Mouse (Mus musculus) lung, adult 18-20 months (tissue): Measurements from ENCODE around the gene Iqcc.

Experiments
- DNase-seq, 2 experiments: peaks; one replicate each; pipeline ENCODE4 v3.0.0; 2022; ENCODE audit warnings: mixed read lengths in 2 of 2

The Iqcc gene

GRCm38 (mm10) chr4:129621283-129621841, 2.5 kb upstream of the Iqcc start:
- peak; percentile 61 to 69 for DNase-seq

DNA sequence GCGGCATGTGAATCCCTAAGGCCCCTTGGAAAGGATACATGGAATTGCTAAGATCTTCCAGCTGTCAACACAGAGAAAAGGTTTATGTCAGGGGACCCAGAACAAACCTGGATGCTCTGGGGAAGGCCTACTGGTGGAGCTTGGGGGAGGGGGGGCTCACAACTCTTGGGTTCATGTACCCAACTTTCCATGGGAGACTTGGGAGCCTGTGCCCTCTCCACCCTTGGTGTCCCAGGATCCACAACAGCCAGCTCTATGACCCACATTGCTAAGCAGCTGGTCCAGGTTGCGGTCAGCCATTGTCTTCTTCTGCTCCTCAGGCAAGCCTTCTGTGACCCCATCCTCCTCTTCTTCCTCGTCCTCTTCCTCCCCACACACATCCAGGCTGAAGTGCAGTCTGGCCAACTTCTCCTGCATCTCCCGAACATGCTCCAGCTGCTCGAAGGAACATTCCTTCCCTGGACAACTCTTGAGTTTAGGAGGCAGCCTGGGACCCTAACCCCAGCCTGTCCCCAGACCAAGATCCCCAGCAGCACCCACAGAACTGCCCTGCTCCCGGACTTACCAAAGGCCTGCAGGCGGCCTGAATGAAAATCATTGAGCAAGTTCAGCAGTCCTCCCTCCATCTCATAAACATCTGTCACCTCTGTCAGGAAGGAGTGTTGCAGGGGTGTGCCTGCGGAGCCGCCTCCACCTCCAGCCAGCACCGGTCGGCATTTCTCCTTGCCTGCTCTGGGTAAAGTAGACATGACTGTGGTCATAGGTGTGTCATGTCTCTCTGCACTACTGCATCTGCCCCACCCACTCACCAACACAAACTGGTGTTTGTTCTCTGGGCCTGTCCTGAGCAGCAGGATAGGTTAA, 1.8 kb upstream of the Iqcc start:
- no peak for DNase-seq

DNA sequence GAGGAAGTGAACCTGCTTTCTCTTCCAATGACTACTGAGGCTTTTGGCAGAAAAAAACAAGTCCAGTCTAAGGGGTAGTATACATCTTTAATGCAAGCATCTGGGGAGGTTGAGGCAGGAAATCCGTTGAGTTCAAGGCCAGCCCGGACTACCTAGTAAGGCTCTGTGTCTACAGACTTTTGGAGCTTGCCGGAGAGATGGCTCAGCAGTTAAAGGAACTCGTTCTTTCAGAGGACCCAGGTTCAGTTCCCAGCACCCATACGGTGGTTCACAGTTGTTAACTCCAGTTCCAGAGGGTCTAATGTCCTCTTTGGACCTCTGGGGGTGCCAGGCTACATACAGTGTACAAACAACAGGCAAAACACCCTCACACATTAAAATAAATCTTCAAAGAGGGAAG, 868 bp downstream of the Iqcc start:
- DNase-seq: no peak

DNA sequence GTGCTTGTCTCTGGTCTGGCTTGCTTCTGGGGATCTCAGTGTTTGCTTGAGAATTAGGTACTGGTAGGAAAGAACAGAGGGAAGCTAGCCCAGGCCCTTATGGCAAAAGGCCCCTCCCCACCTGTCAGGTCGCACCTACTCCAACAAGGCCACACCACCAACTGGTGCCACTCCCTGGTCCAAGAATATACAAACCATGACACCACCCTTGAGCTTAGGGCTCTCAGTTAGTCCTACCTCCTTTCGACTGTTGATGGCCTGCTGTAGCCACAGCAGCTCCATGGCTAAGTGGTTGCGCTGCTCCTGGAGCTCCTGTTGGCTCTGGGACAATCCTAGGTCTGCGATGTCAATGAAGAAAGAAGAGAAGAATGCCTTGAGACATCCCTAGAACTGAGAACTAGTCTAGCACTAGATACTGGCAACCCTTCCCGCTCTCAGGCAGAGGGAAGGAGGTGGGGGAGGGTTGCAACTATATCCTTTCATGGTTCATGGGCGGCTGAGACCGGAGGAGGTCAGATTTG, 1.7 kb downstream of the Iqcc start:
- DNase-seq: no peak

DNA sequence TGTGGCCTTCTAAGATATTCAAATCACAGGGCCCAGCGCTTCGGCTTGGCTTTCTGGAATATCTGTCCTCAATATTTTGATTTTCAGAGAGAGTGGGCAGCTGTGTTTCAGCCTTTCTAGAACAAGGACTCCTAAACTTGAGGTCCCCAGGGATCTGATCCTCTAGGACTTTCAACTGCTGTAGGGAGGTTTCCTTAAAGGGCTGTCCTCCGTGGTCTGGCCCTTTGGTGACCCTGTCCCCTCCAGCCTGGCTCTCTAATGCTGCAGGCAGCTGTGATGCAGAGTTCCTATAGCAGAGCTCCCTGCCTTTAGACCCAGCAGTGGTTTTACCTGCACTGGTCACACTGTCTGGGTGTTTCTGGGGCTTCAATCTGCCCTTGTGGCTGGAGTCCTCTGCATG, 2.3 kb downstream of the Iqcc start:
- DNase-seq: no peak

GRCm38 (mm10) chr4:129615801-129616290, 3.1 kb downstream of the Iqcc start:
- DNase-seq: no peak

GRCm38 (mm10) chr4:129614093-129614492, 4.8 kb downstream of the Iqcc start, which contains the start of gene Dcdc2b:
Gene Dcdc2b (minus strand): TSS chr4:129614257.
- peak; percentile 83 to 87 for DNase-seq

DNA sequence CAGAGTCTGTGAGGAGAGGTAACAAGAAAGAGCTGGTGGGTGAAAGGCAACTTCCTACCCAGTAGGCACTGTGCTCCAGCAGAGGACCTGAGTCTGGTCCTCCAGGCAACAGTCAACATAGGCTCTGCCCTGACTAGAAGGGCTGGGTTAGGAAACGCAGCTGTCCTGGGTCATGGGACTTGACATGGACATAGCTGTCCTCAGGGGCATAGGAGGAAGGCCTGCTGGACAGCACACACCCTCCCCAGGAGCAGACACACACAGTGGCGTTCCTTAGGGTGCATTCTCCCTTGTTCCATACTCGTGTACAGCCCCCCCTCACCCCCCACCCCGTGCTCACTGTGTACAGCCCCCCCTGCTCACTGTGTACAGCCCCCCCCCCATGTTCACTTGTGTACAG, 8.4 kb downstream of the Iqcc start:
- no peak for DNase-seq

DNA sequence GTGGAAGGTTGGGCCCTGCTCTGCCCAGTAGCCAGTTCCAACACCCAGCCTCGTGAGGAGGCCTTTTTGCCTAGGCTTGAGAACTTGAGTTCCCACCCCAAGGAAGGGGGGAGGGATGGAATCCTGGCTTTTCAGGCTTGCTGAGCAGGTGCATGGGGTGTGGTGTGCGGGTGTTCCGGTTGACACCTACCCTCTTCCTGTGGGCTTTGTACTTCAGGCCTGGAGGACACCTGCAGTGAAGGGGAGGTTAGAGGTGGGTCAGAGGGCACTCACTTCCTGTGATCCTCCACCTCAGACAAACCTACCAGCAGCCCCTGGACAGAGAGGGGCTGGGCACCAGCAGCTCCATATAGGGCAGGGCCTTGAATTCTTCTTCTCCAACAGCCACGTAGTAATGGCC, 8.9 kb downstream of the Iqcc start:
- no peak for DNase-seq

GRCm38 (mm10) chr4:129609139-129609631, 9.7 kb downstream of the Iqcc start:
- DNase-seq: no peak

DNA sequence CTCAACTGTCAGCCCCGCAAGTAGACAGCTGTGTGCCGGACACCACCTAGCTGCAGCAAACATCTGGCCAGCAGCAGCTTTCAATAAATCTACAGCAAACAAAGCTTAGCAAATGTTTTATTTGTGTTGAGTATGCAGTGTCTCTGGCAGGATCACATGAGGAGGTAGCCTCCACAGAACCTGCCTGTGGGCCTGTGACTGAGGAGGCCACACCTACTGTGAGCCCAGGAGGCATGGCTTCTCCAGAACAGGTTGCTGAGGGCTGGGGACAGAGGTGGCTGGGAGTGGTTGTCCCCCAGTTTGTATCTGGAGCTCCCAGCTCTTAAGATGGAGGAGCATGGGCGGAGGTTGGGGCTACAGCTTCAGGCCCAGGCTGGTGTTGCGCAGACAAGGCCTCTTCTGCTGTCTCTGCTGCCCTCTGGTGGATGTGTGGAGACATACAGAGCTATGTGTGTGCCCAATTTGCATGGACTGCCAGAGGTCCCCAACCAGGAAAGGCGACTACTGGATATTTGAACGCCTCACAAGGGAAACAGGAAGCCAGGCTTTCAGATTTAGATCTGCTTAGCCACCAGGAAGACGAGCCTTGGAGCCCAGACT, 10.4 kb downstream of the Iqcc start:
- DNase-seq: peak; percentile 76 to 84

- DNase-seq: peak; percentile 84 to 89
These were observed 18.4 kb downstream of the Iqcc start, which contains the start of the genes Eif3i and Tmem234 for GRCm38 (mm10) chr4:129600233-129601158. Gene Eif3i (minus strand): TSS chr4:129600648. Gene Tmem234 (plus strand): TSS chr4:129600668.

- no peak for DNase-seq
These were observed 30.0 kb downstream of the Iqcc start for GRCm38 (mm10) chr4:129588865-129589264.

DNA sequence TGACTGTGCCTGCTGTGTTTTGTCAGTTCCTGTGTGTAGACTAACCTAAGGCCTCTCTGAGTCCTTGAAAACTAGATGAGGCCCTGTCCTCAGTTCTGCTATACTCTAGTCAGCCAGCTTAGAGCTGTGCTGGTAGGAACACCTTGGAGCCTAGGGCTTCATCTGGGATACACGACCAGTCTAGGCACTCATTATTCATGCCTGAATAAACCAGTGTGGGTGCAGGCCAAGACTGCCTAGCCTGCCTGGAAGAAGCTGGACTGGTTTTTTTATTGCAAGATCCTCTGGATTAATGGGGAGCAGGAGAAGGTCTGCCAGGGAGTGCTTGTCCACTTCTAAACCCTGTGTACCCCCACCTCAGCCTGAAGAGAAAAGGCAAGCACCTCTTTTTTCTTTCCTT, 32.0 kb downstream of the Iqcc start:
- DNase-seq: no peak

DNA sequence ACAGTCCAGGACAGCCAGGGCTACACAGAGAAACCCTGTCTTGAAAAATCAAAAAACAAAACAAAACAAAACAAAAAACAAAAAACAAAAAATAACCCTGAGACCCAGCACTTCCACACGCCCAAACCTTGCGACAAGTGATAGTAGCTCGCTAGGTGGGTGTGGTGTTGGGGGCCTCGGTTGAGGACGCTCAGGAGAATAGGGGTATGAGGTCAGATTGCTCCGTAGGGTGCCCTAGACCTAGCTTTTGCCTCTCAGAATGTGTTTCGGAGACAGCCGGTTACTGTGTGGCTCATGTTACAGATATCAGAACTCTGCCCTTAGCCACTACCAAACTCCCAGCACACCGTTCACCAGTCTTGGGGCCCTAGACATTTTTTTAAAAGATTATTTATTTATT, 33.1 kb downstream of the Iqcc start:
- DNase-seq: no peak

GRCm38 (mm10) chr4:129584884-129585608, 33.9 kb downstream of the Iqcc start:
- peak; percentile 81 to 87 for DNase-seq

DNA sequence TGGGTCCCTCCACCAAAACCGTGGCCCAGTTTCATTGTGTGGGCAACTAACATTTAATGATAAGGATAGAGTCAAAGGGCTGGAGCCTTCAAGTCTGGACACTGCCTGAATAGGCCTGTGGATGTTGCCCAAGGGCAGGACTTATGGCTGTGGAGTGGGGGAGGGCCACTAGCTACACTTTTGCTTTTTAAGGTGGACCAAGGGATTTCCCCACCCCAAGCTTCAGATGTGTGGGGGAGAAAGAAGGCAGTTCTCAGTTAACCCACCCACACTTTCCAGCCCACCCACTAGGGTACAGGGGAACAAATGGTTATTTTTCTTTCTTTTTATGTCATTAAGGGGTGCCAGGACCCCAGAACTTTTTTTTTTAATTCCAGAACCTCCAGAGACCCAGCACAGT, 34.5 kb downstream of the Iqcc start:
- DNase-seq: no peak

- DNase-seq: no peak
These were observed 36.6 kb downstream of the Iqcc start for GRCm38 (mm10) chr4:129582251-129582650.

DNA sequence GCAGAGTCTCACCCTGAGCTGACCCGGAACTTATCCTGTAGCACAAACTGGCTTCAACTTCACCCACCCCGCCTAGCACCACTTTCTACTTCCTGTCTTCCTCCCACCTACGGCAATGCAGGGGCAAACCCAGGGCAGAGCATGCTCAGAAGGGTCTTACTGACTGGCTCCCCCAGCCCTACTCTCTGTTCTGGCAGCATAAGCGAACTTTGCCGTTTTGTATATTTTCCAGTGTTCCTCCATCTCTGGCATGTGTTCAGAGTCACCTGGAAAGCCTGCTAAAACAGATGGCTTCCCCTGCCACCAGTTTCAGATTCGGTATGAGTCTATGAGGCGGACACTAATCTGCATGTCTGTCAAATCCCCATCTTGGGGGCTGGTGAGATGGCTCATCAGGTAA, 38.6 kb downstream of the Iqcc start:
- no peak for DNase-seq

GRCm38 (mm10) chr4:129578466-129578865, 40.4 kb downstream of the Iqcc start, which contains the start of gene Fam167b:
Gene Fam167b (minus strand): TSS chr4:129578549.
- no peak for DNase-seq

GRCm38 (mm10) chr4:129577688-129578087, 41.2 kb downstream of the Iqcc start:
- DNase-seq: no peak
